Mouse (Mus musculus): ENCODE data around the gene Dynlt1f. TPM values are rescaled to one million over a fixed set of nuclear protein-coding genes. Genes with fewer than 3 reads are reported as not detected.

Gene Dynlt1f
- total RNA-seq (2023), result 100 to 1,000 TPM; 477 to 483 TPM

DNA sequence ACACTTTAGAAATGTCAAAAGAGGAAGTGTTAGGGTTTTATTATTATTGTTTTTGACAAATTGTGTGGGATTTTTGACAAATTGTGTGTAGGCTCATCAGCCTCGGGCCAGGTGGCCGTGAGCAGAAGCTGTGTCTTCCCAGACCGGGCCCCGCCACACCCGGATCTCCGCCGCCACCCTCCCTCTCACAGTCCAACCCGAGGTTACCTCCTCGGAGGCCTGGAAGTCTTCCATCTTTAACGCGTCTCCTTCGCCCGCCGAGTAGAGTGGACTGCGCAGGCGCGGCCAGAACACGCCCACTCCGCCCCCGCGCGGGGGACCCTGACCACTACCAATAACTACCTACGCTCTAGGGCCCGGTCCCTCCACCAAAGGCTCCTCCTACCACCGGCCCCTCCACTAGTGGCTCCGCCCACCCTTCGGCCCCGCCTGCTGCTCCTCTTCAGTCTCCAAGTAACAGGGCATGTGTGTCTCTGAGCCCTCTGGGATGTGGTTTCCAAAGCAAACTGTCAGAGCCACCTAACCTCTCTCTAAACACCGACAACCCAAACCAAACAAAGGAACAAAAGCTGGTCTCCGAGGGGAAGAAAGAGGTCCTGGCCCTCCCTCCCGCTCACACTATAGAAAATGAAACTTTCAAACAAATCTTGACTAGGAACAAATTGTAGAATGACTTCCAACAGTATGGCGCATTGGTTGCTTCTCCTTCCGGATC is at the start of gene Dynlt1f:
Dynlt1f (minus strand) TSS at position 334 of the 715 bp plus-strand sequence.

DNA sequence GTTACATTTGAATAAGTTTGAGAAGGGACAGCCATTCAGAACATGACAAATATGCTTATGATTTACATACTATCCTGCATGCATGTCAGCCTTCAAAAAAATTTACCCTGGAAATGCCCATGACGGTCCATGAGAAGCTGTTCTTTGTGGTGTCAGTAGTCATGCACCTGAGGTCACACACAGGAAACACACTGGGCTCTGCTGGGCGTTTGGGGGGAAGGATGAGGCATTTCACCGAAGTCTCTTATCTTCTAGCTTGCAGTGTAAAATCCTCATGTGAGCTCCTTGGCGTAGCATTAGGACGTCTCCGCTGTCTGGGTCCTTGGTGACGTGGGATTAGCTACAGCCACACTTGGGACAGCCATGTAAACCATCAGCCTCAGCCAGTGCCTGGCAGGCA is 3.1 kb upstream of the Dynlt1f start, which contains the start of gene Sytl3:
Sytl3 (plus strand) TSS at position 293 of the 400 bp plus-strand sequence.

DNA sequence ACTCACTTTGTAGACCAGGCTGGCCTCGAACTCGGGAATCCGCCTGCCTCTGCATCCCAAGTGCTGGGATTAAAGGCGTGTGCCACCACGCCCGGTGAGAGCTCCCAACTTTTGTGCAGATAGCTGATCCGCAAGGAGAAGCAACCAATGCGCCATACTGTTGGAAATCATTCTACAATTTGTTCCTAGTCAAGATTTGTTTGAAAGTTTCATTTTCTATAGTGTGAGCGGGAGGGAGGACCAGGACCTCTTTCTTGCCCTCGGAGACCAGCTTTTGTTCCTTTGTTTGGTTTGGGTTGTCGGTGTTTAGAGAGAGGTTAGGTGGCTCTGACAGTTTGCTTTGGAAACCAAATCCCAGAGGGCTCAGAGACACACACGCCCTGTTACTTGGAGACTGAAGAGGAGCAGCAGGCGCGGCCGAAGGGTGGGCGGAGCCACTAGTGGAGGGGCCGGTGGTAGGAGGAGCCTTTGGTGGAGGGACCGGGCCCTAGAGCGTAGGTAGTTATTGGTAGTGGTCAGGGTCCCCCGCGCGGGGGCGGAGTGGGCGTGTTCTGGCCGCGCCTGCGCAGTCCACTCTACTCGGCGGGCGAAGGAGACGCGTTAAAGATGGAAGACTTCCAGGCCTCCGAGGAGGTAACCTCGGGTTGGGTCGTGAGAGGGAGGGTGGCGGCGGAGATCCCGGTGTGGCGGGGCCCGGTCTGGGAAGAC is 54.3 kb downstream of the Dynlt1f start, which contains the start of gene Dynlt1c:
Dynlt1c (plus strand) TSS at position 468 of the 708 bp plus-strand sequence.

Other genes with a start within 250 kb of the Dynlt1f start
- gene Dynlt1b, start 225.8 kb downstream of the Dynlt1f start, total RNA-seq (2023), result 100 to 1,000 TPM; 392 to 396 TPM
- gene Dynlt1c, start 54.2 kb downstream of the Dynlt1f start, total RNA-seq (2023), result 10 to 100 TPM; 18.5 to 31.7 TPM
- 10 to 100 TPM in 1 of 2 experiments, 1 to 10 TPM in 1; 6.9 to 11.2 TPM for gene Sytl3, start 3.2 kb upstream of the Dynlt1f start, total RNA-seq (2023)
- gene Ezr, start 126.9 kb upstream of the Dynlt1f start, total RNA-seq (2023), result 100 to 1,000 TPM; 162 to 164 TPM